Mouse (Mus musculus) spleen, postnatal 10 days (tissue): ENCODE data around the gene Cxcl10.

Experiments used
- DNase-seq, 2 experiments: peaks; one replicate each; pipeline ENCODE4 v3.0.0; 2021 to 2022; ENCODE audit warnings: low spot score in 2 of 2

Cxcl10 gene

GRCm38 (mm10) chr5:92348794-92349413 is at the start of gene Cxcl10:
Cxcl10 (minus strand) TSS chr5:92348889.
- peak in 1 of 2 experiments; percentile 65 for DNase-seq

- DNase-seq = peak; percentile 63 to 85
These were observed 49.5 kb upstream of the Cxcl10 start for GRCm38 (mm10) chr5:92398153-92398552.

- peak in 1 of 2 experiments; percentile 30 for DNase-seq
These were observed 47.8 kb upstream of the Cxcl10 start for GRCm38 (mm10) chr5:92396476-92396875.

- DNase-seq = no peak
These were observed 47.1 kb upstream of the Cxcl10 start for GRCm38 (mm10) chr5:92395764-92396163.

GRCm38 (mm10) chr5:92393863-92394262 is 45.2 kb upstream of the Cxcl10 start:
- DNase-seq = no peak

GRCm38 (mm10) chr5:92392542-92392941 is 43.9 kb upstream of the Cxcl10 start:
- DNase-seq = no peak

GRCm38 (mm10) chr5:92390615-92391014 is 41.9 kb upstream of the Cxcl10 start:
- no peak for DNase-seq

- DNase-seq = no peak
These were observed 41.3 kb upstream of the Cxcl10 start for GRCm38 (mm10) chr5:92389977-92390376.

GRCm38 (mm10) chr5:92387433-92387832 is 38.7 kb upstream of the Cxcl10 start:
- no peak for DNase-seq

- no peak for DNase-seq
These were observed 38.0 kb upstream of the Cxcl10 start for GRCm38 (mm10) chr5:92386643-92387042.

- DNase-seq = no peak
These were observed 37.4 kb upstream of the Cxcl10 start for GRCm38 (mm10) chr5:92386102-92386501.

GRCm38 (mm10) chr5:92384855-92385254 is 36.2 kb upstream of the Cxcl10 start:
- DNase-seq = peak in 1 of 2 experiments; percentile 69

GRCm38 (mm10) chr5:92383747-92384146 is 35.1 kb upstream of the Cxcl10 start:
- DNase-seq = no peak

- DNase-seq = no peak
These were observed 33.6 kb upstream of the Cxcl10 start for GRCm38 (mm10) chr5:92382349-92382679.

- DNase-seq = peak; percentile 47 to 80
These were observed 33.1 kb upstream of the Cxcl10 start for GRCm38 (mm10) chr5:92381550-92382348.

GRCm38 (mm10) chr5:92376795-92377405 is 28.2 kb upstream of the Cxcl10 start:
- no peak for DNase-seq

- peak in 1 of 2 experiments; percentile 51 for DNase-seq
These were observed 26.7 kb upstream of the Cxcl10 start for GRCm38 (mm10) chr5:92375368-92375767.

GRCm38 (mm10) chr5:92374721-92375142 is 26.0 kb upstream of the Cxcl10 start:
- peak in 1 of 2 experiments; percentile 42 for DNase-seq

GRCm38 (mm10) chr5:92372605-92373004 is 23.9 kb upstream of the Cxcl10 start:
- DNase-seq = no peak

- DNase-seq = no peak
These were observed 22.8 kb upstream of the Cxcl10 start for GRCm38 (mm10) chr5:92371361-92371976.

GRCm38 (mm10) chr5:92370891-92371290 is 22.2 kb upstream of the Cxcl10 start:
- no peak for DNase-seq

GRCm38 (mm10) chr5:92370392-92370791 is 21.7 kb upstream of the Cxcl10 start:
- DNase-seq = no peak
